Mouse (Mus musculus) B cell, adult 2 months (primary cell): ENCODE results near the gene Sec14l4.

ENCODE experiments used
- DNase-seq, 2 experiments: peaks; one replicate each; pipeline ENCODE4 v3.0.0; 2022

The Sec14l4 gene

DNA sequence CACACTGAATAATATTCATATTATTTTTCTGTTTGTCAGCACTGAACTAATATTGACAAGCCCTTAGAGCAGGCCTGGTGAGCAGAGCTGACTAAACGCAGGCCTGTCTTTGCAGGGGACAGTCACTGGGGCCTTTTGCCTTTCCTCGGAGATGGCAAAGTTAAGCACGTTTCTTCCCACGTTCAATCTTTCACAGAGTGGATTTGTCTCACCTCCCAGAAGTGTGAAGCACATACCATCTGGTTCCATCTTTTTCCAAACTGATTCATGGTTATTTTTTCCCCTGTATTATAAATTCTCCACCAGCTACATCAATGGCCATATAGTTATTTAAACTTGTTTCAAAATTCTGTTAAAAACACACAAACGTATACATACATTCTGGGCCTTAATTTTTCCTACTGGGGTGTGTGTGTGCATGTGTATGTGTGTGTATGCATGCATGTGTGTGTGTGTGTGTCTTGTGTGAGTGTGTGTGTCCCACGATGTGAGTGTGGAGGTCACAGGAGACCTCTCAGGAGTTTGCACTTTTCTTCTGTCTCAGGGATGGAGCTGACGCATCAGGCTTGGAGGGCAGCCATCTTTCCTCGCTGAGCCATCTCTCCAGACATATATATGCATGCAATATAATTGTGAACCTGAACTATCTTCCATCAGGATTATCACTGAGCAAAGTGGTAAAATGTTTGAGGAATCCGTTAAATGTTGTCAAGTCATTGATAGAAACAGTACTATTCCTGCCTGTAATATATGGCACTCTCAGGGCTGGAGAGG is 3.5 kb upstream of the Sec14l4 start:
- DNase-seq = no peak

DNA sequence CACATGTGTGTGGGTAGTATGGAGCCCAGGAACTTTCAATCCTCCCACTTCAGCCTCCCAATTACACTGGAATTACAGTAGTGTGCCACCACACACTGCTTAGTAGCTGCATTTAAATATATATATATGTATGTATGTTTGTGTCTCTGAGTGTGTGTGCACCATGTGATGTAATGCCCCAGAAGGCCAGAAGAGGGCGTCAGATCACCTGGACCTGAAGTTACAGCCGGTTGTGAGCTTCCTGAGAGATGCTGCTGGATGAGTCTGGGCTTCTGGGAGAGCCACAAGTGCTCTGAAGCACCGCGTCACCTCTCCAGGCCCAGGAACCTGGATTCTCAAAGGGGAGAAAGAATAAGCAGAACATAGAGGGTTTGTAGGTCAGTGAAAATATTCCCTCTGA is 1.9 kb upstream of the Sec14l4 start:
- DNase-seq = no peak

DNA sequence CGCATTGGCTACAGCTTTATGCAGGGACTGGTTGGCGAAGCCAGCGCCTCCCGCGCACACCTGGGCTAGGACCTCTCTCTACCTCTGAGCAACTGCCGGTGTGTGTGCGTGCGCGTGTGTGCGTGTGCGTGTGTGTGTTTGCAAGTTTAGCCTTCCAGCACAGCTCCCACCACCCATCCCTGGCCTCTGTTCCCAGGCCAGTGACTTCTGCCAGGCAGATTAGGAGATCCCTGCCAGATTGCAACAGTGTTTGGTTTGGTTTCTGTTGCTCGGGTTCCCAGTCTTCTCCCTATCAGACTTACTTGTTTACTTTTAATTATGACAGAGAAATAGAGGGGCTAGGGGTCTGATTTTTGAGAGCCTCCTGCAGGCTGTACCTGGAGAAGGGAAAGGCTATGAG is 699 bp downstream of the Sec14l4 start:
- no peak for DNase-seq

DNA sequence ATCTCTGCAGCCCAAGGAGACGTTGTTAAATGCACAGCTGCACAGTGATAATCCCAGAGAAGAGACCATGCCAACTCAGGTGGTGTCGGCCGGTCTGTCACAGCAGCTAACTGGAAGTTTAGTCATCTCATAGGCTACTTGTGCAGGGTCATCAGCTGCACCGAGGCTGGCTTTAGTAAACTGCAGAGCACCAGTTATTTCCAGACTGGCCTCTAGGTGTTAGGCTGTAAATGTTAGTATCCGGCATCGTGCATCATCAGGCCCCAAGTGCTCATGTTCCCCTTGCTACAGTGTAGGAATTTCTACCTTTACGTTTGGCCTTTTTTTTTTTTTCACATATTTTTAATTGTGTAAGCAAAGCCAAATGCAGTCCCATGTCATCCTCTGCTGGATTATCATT is 2.2 kb downstream of the Sec14l4 start:
- no peak for DNase-seq

DNA sequence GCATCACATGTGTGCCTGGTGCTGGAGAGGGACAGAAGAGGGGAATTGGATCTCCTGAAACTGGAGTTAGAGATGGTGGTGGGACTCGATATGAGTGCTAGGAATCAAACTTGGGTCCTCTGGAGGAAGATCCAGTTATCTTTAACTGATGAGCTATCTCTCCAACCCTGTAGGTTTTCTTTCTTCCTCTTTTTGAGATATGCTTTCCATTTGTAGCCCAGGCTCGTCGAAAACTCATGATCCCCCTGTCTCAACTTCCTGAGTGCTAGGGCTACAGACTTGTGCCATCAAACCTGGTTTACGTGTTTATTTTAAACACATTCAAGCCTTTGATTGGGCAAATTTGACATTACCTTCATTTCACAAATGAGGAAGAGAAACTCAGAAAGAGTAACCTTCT is 2.9 kb downstream of the Sec14l4 start:
- DNase-seq = no peak

DNA sequence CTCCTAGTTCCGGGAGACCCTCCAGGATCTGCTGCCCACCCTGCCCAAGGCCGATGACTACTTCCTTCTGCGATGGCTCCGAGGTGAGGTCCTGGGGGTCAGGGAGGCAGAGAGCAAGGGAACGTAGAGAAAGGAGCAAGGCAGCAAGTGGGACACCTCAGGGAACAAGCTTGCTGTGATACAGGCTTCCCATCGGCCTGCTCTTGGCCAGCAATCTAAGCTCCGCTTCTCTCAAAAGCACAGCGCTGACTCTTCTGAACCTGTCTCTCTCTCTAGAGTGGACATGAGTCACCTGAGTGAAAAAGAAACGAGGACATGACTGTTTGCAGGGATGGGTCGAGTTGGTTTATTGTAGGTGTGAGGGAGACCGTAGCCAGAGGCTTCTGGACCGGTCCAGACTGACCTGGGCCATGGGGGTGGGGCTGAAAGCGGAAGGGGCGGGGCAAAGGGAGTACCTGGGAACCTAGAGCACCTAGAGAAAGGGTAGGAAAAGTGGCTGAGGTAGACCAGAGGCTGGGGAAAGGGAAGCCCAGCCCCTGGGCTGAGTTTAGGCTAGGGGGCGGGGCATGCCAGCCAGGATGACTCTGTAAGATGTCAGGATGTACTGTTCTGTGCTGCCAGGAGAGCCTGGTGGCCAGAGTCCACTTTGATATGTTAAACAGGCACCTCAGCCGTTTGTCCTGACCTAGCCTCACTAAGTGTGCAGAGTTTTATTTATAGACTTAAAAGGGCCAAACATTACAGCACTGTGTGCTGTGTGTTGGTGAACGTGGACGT is 4.0 kb downstream of the Sec14l4 start:
- no peak for DNase-seq

DNA sequence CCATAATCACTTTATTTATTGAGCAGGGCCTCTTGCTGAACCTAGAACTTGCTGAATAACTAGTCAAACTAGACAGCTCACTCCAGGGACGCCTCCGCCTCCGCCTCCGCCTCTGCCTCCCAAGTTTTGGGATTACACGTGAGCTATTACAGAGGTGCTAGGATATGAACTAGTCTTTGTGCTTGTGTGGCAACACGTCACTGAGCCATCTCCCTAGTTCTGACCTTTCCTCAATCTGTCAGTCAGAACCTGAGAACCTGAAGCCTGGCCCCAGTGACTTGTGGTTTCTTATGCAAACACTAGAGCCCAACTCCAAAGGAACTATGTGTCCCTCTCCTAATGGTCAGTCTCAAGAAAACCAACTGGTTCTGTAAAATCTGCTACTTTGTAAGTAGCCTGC is 4.7 kb downstream of the Sec14l4 start:
- DNase-seq = no peak

DNA sequence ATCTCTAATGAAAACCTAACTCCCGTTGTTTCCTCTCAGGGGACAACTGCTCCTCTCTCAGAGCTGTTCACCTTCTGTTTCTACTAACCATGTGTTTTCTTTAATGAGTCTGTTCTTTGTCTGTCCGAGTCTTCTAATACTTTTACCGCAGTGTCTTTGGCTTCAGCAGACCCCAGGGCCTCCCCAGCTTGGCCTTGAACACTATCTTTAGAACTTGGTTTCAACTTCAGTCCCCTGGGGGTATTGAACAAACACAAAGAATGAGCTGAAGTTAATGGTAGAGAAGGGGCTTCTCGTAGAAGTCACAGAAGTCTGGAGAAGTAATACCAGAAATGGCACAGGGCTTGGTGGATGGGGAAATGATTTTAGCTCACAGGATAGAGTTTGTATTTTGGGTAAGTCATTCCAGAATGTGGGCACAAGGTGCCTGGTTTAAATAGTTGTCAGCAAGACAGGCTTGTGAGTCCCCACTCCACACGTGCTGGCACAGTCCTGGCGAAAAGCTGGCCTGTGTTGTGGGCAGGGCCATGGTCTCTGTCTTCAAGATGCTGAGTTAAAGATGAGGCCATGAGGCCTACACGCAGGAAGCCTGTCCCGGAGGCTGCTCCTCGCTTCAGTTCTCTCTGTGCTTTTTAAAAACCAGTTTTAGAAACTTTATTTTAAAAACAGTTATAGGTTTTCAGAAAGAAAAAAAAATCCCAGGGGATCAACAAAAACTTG is 5.3 kb downstream of the Sec14l4 start:
- DNase-seq = no peak

DNA sequence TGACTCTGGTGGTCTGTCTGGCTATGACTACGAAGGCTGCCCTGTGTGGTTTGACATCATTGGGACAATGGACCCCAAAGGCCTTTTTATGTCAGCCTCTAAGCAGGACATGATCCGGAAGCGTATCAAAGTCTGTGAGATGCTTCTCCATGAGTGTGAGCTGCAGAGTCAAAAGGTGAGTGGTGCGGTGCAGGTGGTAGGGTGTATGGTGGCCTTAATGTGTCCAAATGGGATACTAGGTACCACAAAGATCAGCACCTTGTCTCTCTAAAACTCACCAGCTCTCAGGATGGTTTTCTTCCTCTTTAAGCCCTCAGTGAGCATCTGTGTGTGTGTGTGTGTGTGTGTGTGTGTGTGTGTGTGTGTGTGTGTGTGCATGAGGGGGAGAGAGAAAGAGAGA is 8.7 kb downstream of the Sec14l4 start:
- no peak for DNase-seq

DNA sequence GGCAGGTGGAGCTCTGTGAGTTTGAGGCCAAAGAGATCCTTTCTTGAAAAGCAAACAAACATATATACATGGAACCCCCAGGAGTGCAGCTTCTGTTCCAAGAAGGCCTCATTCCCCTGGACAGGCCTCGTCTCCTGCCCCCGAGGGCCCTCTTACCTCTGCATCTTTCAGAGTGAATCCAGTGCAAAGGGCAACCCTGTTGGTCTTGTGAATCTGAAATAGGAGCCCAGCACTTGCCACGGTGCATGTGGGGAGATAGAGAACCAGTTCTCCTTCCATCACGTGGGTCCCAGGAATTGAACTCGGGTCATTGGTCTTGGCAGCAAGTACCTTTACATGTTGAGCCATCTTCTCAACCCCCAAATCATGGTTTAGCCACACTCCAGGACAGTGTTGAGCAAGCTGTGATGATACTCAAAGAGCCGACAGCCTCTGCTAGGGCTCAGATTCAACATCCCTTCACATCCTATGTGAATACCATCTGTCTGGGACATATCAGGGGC is 9.9 kb downstream of the Sec14l4 start:
- DNase-seq = no peak

DNA sequence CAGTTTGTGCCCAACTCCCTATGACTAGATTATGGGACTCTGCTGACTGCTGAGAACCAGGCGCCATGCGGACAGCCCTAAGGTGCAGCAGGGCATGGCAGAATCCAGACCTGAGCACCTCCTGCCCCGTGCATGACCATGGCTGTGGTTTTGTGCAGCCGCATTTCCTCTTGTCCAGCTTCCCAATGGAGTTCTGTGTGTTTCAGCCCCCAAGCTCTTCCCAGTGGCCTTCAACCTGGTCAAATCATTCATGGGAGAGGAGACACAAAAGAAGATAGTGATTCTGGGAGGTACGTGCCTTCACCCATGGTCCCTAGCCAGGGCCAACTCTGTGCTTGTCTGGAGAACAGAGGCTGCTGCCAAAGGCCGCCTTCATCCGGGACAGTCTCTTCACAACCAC is 11.8 kb downstream of the Sec14l4 start:
- DNase-seq = no peak

DNA sequence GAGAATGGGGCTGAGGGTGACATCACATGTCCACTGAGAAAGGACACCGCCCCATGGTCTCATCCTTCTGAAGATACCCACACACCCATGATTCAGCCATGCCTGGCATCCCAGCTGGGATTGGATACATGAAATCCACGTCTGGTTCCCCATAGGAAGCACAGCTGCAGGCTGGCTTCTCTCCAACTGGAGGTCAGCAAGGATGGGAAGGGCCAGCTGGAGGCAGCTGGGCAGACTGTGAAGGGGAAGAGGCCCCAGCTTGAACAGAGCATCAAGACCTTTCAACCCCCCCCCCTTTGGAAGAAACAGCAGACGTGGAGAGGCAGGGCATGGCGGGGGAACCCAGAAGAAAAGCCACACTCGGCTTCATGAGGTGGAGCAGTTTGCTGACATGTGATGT is 15.3 kb downstream of the Sec14l4 start:
- DNase-seq = no peak

DNA sequence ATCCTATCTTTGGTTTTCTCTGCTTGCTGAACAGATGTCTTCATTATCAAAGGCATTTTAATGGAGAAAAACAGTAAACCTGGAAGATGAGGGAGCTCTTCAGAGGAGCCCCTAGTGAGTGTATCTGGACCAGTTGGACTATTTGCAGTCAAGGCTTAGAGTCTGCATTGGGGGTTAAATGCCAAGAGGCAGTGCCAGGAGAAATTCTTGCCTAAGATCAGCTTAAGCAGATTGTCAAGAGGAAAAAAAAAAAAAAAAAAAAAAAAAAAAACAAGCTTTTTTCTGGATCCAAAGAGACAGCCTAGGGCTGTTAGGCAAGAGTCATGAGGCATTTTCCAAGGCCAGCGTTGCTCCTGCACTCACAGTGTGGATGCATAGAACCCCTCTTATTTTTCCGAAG is 16.5 kb downstream of the Sec14l4 start:
- no peak for DNase-seq

DNA sequence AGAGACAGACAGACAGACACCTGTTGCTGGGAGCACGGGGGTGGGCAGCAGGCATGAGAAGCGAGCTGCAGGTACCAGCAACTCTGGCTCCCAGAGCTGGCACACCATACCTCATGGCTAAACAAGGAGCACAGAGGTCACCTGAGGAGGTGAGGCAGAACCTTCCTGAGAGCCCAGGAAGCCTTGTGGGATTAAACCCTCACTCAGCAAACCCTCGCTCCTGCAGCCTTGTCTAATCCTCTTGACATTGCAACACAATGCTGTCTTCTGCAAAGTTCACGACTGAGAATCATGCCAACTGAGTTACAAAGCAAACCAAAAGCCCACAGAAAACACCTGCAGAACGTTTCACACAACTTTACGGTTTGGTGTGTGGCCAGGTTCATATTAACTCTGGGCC is 17.2 kb downstream of the Sec14l4 start:
- no peak for DNase-seq

DNA sequence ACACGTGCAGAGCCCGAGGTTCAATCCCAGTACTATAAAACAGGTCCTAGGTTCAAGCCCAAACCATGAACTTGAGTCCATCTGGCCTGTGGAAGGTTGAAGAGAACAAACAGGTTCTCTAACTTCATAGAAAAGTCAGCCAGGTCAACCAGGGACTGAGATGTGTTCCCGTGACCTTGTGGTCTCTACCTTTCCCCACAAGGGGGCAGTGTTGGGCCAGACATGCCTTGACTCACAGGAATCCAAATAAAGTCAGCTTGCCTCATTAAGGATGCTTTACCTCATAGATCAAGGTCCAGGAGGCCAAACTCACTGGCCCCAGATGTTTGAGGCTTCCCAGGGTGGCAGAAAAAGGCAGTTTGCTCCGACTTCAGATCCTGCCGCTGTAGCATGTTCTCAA is 22.3 kb downstream of the Sec14l4 start:
- DNase-seq = peak; percentile 78 to 80

DNA sequence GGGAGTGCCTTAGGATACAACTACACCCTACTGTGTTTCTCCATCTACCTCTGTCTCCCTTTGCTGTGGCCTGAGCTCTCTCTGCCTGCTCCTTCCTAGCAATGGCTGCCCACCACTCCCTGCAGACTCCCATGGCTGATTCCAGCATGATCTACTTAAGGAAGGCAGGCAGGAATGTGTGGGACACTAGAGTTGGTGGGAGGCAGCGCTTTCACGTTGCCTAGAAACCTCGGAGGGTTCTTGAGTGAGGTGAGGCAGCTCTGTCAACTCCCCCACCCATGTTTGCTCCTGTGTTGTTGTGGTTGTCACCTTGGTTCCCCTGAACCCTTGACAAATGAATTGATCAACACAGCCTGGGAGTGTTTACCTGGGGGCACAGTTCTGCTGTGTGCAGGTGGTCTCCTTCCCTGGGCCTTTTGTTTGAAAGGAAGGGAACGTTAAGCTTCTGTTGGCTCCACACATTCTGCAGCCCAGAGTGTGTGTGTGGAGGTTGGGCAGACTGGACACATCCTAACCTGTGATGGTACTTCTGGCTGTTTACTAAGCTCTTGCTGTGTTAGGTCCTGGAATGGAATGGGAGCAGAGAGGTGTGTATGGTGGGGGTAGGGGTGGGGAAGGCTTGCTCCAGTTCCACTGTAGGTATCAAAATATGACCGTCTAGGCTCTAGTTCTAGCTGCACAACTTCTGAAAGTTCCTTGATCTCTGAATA is 29.8 kb downstream of the Sec14l4 start:
- no peak for DNase-seq

DNA sequence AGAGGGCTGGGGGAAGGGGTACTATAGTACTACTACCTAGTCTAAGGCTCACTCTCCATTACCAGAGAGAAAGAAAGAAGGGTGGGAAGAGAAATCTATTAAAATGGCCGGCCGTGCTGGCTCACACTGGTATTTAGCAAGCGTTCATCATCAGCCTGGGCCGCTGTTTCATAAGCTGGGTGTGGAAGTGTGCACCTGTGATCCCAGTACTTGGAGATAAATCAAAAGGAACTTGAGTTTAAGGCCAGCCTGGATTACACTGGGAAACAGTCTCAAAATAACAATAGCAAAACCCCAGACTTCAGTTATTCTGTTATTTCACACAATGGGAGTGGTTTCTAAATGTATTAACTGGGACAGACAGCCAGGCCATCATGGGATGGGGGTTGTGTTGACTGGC is 31.3 kb downstream of the Sec14l4 start:
- DNase-seq = no peak

DNA sequence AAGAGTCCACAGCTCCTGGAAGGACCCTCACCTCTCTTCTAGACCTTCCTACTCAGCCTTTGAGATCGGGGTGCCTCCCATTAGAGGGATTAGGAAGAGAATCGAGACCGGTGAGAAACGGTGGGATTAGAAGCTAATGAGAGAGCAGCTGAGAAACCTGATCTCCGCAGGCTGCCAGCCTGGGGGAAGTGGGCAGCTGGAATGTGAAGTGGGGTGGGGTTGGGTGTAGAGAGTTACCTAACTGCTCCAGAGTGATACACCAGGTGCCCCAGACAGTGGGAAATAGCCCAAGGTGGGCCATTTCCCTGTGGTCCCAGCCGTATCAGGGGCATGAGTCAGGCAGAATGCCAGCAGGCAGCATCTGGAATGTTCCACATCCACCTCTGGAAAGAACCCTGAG is 31.7 kb downstream of the Sec14l4 start:
- DNase-seq = no peak

DNA sequence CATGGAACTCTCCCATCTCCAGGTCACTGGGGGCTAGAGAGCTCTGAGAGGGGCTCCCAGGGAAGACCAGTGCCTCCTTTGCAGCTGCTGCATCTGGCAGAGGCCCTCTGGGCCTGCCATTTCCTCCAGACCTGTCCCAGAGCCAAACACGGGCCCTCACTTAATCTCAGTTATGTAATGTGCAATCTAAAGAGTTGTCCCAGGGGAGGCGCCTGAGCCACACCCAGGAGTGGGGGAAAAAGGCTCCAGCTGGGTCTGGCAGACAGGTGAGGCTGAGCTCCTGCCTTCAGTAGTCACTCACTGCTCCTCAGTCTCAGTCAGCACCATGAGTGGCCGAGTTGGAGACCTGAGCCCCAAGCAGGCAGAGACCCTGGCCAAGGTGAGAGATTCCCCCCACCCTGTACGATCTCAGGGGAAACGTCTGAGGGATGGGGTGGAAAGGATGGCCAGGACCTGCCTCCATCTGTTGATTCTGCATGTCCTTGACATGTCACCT is 33.4 kb downstream of the Sec14l4 start, which contains the start of gene Sec14l3:
Gene Sec14l3, plus strand, starts transcription at position 215 of the 496 bp plus-strand sequence.
- no peak for DNase-seq

DNA sequence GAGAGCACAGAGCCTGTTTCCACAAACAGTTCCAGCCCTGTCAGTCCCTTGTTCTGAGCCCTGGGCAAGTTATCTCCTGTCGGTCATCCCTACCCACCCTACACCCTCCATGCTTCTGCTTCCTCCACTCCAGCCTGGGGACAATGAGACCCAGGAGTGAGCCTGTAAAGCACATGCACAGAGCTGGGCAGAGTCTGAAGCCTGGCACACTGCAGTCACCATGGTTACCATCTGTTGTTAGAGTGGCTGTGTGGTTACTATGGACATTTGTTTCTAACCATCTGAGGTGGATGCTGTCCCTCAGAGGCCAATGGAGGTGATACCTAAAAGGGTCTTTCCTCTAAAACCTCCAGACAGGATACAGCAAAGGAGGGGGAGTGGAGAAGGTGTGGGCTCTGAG is 38.4 kb downstream of the Sec14l4 start:
- no peak for DNase-seq

DNA sequence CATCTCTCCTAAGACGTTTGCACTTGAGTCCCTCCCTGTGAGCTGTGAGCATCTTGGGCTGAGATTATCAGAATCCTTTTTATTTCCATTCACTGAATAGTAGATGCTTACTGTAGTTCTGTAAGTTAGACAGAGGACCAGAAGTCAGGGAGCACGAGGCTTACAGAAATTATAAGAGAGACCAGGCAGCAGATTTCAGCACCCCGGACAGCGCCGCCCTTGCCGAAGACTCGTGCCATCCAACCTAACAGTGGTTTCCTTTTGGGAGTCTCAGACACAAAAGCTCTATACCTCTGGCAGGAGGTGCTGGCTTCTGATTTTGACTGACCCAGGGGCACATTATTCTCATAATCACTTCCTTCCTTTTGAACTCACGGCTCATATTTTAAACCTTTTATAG is 45.4 kb downstream of the Sec14l4 start:
- peak; percentile 50 to 52 for DNase-seq

DNA sequence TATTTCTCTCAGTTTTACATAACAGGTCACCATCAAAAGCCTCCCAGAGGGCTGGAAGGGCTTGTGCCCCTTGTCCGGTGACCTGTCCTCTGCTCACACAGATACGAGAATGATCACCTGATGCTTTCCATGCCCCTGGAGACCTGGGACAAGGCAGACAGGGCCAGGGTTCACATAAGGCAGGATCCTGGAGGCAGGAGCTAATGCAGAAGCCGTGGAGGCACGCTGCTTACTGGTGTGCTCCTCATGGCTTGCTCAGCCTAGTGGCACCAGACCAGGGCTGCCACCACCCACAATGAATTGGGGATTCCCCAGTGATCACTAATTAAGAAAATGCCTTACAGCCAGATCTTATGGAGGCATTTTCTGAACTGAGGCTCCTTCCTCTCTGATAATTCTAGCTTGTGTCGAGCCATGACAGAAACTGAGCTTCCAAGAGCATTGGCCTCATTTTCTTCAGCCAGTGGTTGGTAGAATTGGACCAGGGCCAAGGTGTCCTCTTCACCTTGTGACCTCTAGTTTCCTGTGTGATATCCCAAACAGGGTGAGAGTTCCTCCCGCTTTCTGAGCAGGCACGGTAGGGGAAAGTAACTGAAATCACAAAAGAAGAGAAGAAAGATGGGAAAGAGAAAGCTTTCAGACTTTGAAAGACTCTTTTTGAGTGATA is 47.1 kb downstream of the Sec14l4 start:
- no peak for DNase-seq
